Mouse (Mus musculus) cerebellum, adult 2 months (tissue): ENCODE results near the gene Ssh2.
A peak's percentile ranks its signal among the peaks of the same experiment; 100 is the strongest.

Experiments
- CTCF ChIP-seq: fragments of 200-500 bp; IDR thresholded peaks from 2 replicates; pipeline ENCODE4 v1.5.1; 2011; ENCODE audit warnings: low read depth, mild to moderate bottlenecking, control low read depth, low read length, moderate library complexity, borderline replicate concordance; ENCODE audit not compliant: insufficient read depth
- POLR2A ChIP-seq: fragments of 200-500 bp; IDR thresholded peaks from 2 replicates; pipeline ENCODE4 v1.6.1; 2011; ENCODE audit warnings: low read length, control low read depth, borderline replicate concordance; ENCODE audit not compliant: insufficient read depth

DNA sequence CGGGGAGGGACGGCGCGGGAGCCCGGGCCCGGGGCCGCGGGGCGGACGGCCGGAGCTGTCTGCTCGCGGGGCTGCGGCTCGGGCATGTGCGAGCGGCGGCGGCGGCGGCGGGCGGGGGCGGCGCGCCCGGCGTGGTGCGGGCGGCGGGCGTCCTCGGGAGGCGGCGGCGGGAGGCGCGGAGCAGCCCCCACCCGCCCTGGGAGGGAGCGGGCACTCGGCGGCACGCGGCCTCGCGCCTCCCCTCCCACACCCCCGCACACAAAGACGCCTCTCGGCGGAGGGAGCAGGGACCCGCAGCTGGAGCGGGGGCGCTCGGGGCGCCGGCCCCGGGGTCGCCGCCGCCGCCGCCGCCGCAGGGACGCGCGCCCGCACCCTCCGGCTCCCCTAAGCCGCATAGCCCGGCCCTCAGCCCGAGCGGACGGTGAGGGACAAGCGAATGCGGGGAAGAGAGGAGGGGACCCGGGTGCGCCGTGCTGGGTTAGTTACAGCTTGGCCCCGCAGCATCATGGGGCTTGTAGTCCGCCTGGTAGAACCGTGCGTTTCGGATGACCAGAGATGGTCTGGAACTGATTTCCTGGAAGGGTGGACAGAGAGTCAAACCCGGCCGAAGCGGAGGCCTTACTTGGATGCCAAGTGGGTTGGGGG lies 273.6 kb downstream of the Ssh2 start, which contains the start of gene Ankrd13b:
- no peak for TF ChIP-seq CTCF
- TF ChIP-seq POLR2A: 0 out of 2 replicates have a peak, but pooled peaks have one; percentile 42
